Mouse (Mus musculus): Measurements from ENCODE around the gene Trio. TPM values are rescaled to one million over a fixed set of nuclear protein-coding genes. Genes with fewer than 3 reads are reported as not detected.

The Trio gene
- polyA plus RNA-seq, 1 experiment from 2014 or later, result 39.5 TPM

GRCm38 (mm10) chr15:27790699-27791098 lies 234.9 kb downstream of the Trio start:
- Histone ChIP-seq H3K9ac (no peak overlapping the region), H3K4me3 (no peak overlapping the region), H3K27ac (no peak overlapping the region), H3K4me1 (replicated peaks) (peaks cover 81% of the 10 kb centered on the region), H3K36me3 (no peaks in the 10 kb centered on the region), H3K9me3 (no peaks in the 10 kb centered on the region), H3K4me2 (no peak overlapping the region), H3K27me3 (no peaks in the 10 kb centered on the region)
- no peak for ATAC-seq (ENCODE audit: low FRiP score)
- WGBS, result 78% methylated on average over 6 of the region's 6 CpGs

- 49% methylated on average over 3 of the region's 3 CpGs for WGBS
- H3K36me3 ChIP-seq, result no peaks in the 10 kb centered on the region
- peak overlapping the region; percentile 93 for H3K27ac ChIP-seq
- H3K4me2 ChIP-seq, result no peak overlapping the region
- H3K4me3 ChIP-seq, result no peak overlapping the region
- no peak overlapping the region for H3K9ac ChIP-seq
- no peak for ATAC-seq (ENCODE audit: low FRiP score)
- H3K27me3 ChIP-seq, result no peaks in the 10 kb centered on the region
- H3K9me3 ChIP-seq, result no peaks in the 10 kb centered on the region
- peaks cover 90% of the 10 kb centered on the region for H3K4me1 ChIP-seq (replicated peaks)
Measured at GRCm38 (mm10) chr15:27789325-27789724, 236.3 kb downstream of the Trio start.

- Histone ChIP-seq H3K4me1 (replicated peaks) (peaks cover 90% of the 10 kb centered on the region), H3K4me3 (peak overlapping the region; percentile 26), H3K9ac (peak overlapping the region; percentile 74), H3K9me3 (no peaks in the 10 kb centered on the region), H3K36me3 (no peaks in the 10 kb centered on the region), H3K4me2 (peak overlapping the region; percentile 40), H3K27me3 (no peaks in the 10 kb centered on the region), H3K27ac (peak overlapping the region; percentile 93)
- 34% methylated on average over 17 of the region's 17 CpGs for WGBS
- peak; percentile 35 for ATAC-seq (ENCODE audit: low FRiP score)
Measured at GRCm38 (mm10) chr15:27788122-27788759, 237.4 kb downstream of the Trio start.

- Histone ChIP-seq H3K9me3 (no peaks in the 10 kb centered on the region), H3K4me2 (peak overlapping the region; percentile 40), H3K27ac (peak overlapping the region; percentile 93), H3K27me3 (no peaks in the 10 kb centered on the region), H3K9ac (peak overlapping the region; percentile 74; the same call in 1 of the 2 replicates), H3K4me3 (peak overlapping the region; percentile 26; the same call in 1 of the 2 replicates), H3K4me1 (replicated peaks) (peaks cover 90% of the 10 kb centered on the region), H3K36me3 (no peaks in the 10 kb centered on the region)
- ATAC-seq (ENCODE audit: low FRiP score), result no peak
- 72% methylated on average over 4 of the region's 4 CpGs for WGBS
Measured at GRCm38 (mm10) chr15:27787151-27787550, 238.5 kb downstream of the Trio start.

- H3K27ac ChIP-seq, result peak overlapping the region; percentile 93; the same call in 1 of the 2 replicates
- peak overlapping the region; percentile 31; the same call in 1 of the 2 replicates for H3K9ac ChIP-seq
- H3K4me3 ChIP-seq, result 0 out of 2 replicates have a peak overlapping the region, but pooled peaks have one; percentile 26
- H3K4me1 ChIP-seq (replicated peaks), result peaks cover 91% of the 10 kb centered on the region
- H3K4me2 ChIP-seq, result peak overlapping the region; percentile 40
- H3K9me3 ChIP-seq, result no peaks in the 10 kb centered on the region
- 33% methylated on average over 11 of the region's 11 CpGs for WGBS
- ATAC-seq (ENCODE audit: low FRiP score), result no peak
- no peaks in the 10 kb centered on the region for H3K36me3 ChIP-seq
- H3K27me3 ChIP-seq, result no peaks in the 10 kb centered on the region
Measured at GRCm38 (mm10) chr15:27786418-27786817, 239.2 kb downstream of the Trio start.

GRCm38 (mm10) chr15:27785280-27786001 lies 240.2 kb downstream of the Trio start:
- Histone ChIP-seq H3K27ac (peak overlapping the region; percentile 92), H3K36me3 (no peaks in the 10 kb centered on the region), H3K4me3 (no peak overlapping the region), H3K9ac (peak overlapping the region; percentile 29; the same call in 1 of the 2 replicates), H3K4me1 (replicated peaks) (peaks cover 98% of the 10 kb centered on the region), H3K9me3 (no peaks in the 10 kb centered on the region), H3K27me3 (no peaks in the 10 kb centered on the region), H3K4me2 (peak overlapping the region; percentile 9; the same call in 1 of the 2 replicates)
- ATAC-seq (ENCODE audit: low FRiP score), result no peak
- WGBS, result 48% methylated on average over 12 of the region's 12 CpGs

- Histone ChIP-seq H3K4me3 (no peak overlapping the region), H3K9me3 (no peaks in the 10 kb centered on the region), H3K36me3 (no peaks in the 10 kb centered on the region), H3K27ac (peak overlapping the region; percentile 92), H3K27me3 (no peaks in the 10 kb centered on the region), H3K4me2 (peak overlapping the region; percentile 31), H3K4me1 (replicated peaks) (peaks cover 99% of the 10 kb centered on the region), H3K9ac (peak overlapping the region; percentile 21; the same call in 1 of the 2 replicates)
- 0 out of 2 replicates have a peak, but pooled peaks have one; percentile 3 for ATAC-seq (ENCODE audit: low FRiP score)
- 21% methylated on average over 10 of the region's 10 CpGs for WGBS
Measured at GRCm38 (mm10) chr15:27784126-27784563, 241.5 kb downstream of the Trio start.

GRCm38 (mm10) chr15:27783541-27784125 lies 242.0 kb downstream of the Trio start:
- 25% methylated on average over 12 of the region's 12 CpGs for WGBS
- H3K9me3 ChIP-seq, result no peaks in the 10 kb centered on the region
- no peaks in the 10 kb centered on the region for H3K27me3 ChIP-seq
- ATAC-seq (ENCODE audit: low FRiP score), result no peak
- peak overlapping the region; percentile 21 for H3K9ac ChIP-seq
- no peak overlapping the region for H3K4me3 ChIP-seq
- peak overlapping the region; percentile 31 for H3K4me2 ChIP-seq
- H3K27ac ChIP-seq, result peak overlapping the region; percentile 92
- H3K36me3 ChIP-seq, result no peaks in the 10 kb centered on the region
- H3K4me1 ChIP-seq (replicated peaks), result peaks cover 99% of the 10 kb centered on the region

- 39% methylated on average over 8 of the region's 8 CpGs for WGBS
- Histone ChIP-seq H3K27me3 (no peaks in the 10 kb centered on the region), H3K4me1 (replicated peaks) (peaks cover 99% of the 10 kb centered on the region), H3K27ac (peak overlapping the region; percentile 92), H3K4me3 (no peak overlapping the region), H3K36me3 (no peaks in the 10 kb centered on the region), H3K4me2 (peak overlapping the region; percentile 31; the same call in 1 of the 2 replicates), H3K9ac (peak overlapping the region; percentile 21), H3K9me3 (no peaks in the 10 kb centered on the region)
- no peak for ATAC-seq (ENCODE audit: low FRiP score)
Measured at GRCm38 (mm10) chr15:27783092-27783491, 242.6 kb downstream of the Trio start.

- Histone ChIP-seq H3K4me3 (no peak overlapping the region), H3K4me2 (0 out of 2 replicates have a peak overlapping the region, but pooled peaks have one; percentile 15), H3K9me3 (no peaks in the 10 kb centered on the region), H3K4me1 (replicated peaks) (peaks cover 99% of the 10 kb centered on the region), H3K27ac (peak overlapping the region; percentile 92), H3K9ac (0 out of 2 replicates have a peak overlapping the region, but pooled peaks have one; percentile 15), H3K27me3 (no peaks in the 10 kb centered on the region), H3K36me3 (no peaks in the 10 kb centered on the region)
- 33% methylated on average over 15 of the region's 15 CpGs for WGBS
- peak; percentile 74 for ATAC-seq (ENCODE audit: low FRiP score)
Measured at GRCm38 (mm10) chr15:27782383-27783036, 243.1 kb downstream of the Trio start.

GRCm38 (mm10) chr15:27779827-27780226 lies 245.8 kb downstream of the Trio start:
- Histone ChIP-seq H3K4me2 (0 out of 2 replicates have a peak overlapping the region, but pooled peaks have one; percentile 11), H3K4me3 (no peak overlapping the region), H3K36me3 (no peaks in the 10 kb centered on the region), H3K9ac (peak overlapping the region; percentile 40; the same call in 1 of the 2 replicates), H3K27ac (peak overlapping the region; percentile 92), H3K27me3 (no peaks in the 10 kb centered on the region), H3K4me1 (replicated peaks) (peaks cover 95% of the 10 kb centered on the region), H3K9me3 (no peaks in the 10 kb centered on the region)
- ATAC-seq (ENCODE audit: low FRiP score), result peak; percentile 21; the same call in 1 of the 2 replicates
- 13% methylated on average over 10 of the region's 10 CpGs for WGBS
